Mouse (Mus musculus): ENCODE measurements at regions not wholly inside any gene's neighbourhood (a gene's known extent, or its start where the extent isn't known, plus 50 kb on each side); places are given as distances from the start of the nearest gene placed in this dataset.

GRCm38 (mm10) chr5:101441782-101442181, 223.0 kb downstream of the Nkx6-1 start:
- Histone ChIP-seq H3K27ac (ENCODE audit: control insufficient read depth, insufficient read depth, low read length) (no peak overlapping the region), H3K36me3 (ENCODE audit: control insufficient read depth, insufficient read depth, low read length) (no peaks in the 10 kb centered on the region), H3K4me1 (replicated peaks; ENCODE audit: control insufficient read depth, insufficient read depth, low read length) (no peaks in the 10 kb centered on the region), H3K4me3 (ENCODE audit: control insufficient read depth, insufficient read depth, low read length) (no peak overlapping the region), H3K27me3 (ENCODE audit: control insufficient read depth, insufficient read depth, low read length) (no peaks in the 10 kb centered on the region)
- WGBS = 79% methylated on average over 1 of the region's 1 CpGs
- TF ChIP-seq POLR2A (IDR thresholded peaks at IDR 0.05; ENCODE audit: control insufficient read depth, extremely low read depth, insufficient read depth, low read length, poor library complexity) = no peak
- no peak for TF ChIP-seq CTCF (IDR thresholded peaks at IDR 0.05; ENCODE audit: borderline replicate concordance, control insufficient read depth, extremely low read depth, insufficient read depth, low read length, poor library complexity)
- DNase-seq = no peak

GRCm38 (mm10) chr5:101437666-101438299, 227.0 kb downstream of the Nkx6-1 start:
- WGBS = 90% methylated on average over 14 of the region's 14 CpGs
- Histone ChIP-seq H3K36me3 (ENCODE audit: control insufficient read depth, insufficient read depth, low read length) (no peaks in the 10 kb centered on the region), H3K27me3 (ENCODE audit: control insufficient read depth, insufficient read depth, low read length) (no peaks in the 10 kb centered on the region), H3K4me1 (replicated peaks; ENCODE audit: control insufficient read depth, insufficient read depth, low read length) (no peaks in the 10 kb centered on the region), H3K4me3 (ENCODE audit: control insufficient read depth, insufficient read depth, low read length) (no peak overlapping the region), H3K27ac (ENCODE audit: control insufficient read depth, insufficient read depth, low read length) (no peak overlapping the region)
- no peak for TF ChIP-seq CTCF (IDR thresholded peaks at IDR 0.05; ENCODE audit: borderline replicate concordance, control insufficient read depth, extremely low read depth, insufficient read depth, low read length, poor library complexity)
- TF ChIP-seq POLR2A (IDR thresholded peaks at IDR 0.05; ENCODE audit: control insufficient read depth, extremely low read depth, insufficient read depth, low read length, poor library complexity) = no peak
- no peak for DNase-seq

- Histone ChIP-seq H3K27me3 (ENCODE audit: control insufficient read depth, insufficient read depth, low read length) (no peaks in the 10 kb centered on the region), H3K27ac (ENCODE audit: control insufficient read depth, insufficient read depth, low read length) (no peak overlapping the region), H3K4me3 (ENCODE audit: control insufficient read depth, insufficient read depth, low read length) (no peak overlapping the region), H3K36me3 (ENCODE audit: control insufficient read depth, insufficient read depth, low read length) (no peaks in the 10 kb centered on the region), H3K4me1 (replicated peaks; ENCODE audit: control insufficient read depth, insufficient read depth, low read length) (no peaks in the 10 kb centered on the region)
- WGBS = 51% methylated on average over 13 of the region's 13 CpGs
- TF ChIP-seq CTCF (IDR thresholded peaks at IDR 0.05; ENCODE audit: borderline replicate concordance, control insufficient read depth, extremely low read depth, insufficient read depth, low read length, poor library complexity) = no peak
- no peak for TF ChIP-seq POLR2A (IDR thresholded peaks at IDR 0.05; ENCODE audit: control insufficient read depth, extremely low read depth, insufficient read depth, low read length, poor library complexity)
- no peak for DNase-seq
Measured at GRCm38 (mm10) chr5:101426067-101426771, 238.6 kb downstream of the Nkx6-1 start.

GRCm38 (mm10) chr5:101384316-101384715, 280.5 kb downstream of the Nkx6-1 start:
- H3K27me3 ChIP-seq (ENCODE audit: control insufficient read depth, insufficient read depth, low read length) = no peaks in the 10 kb centered on the region

GRCm38 (mm10) chr5:101381361-101381760, 283.4 kb downstream of the Nkx6-1 start:
- DNase-seq = no peak
- 93% methylated on average over 8 of the region's 8 CpGs for WGBS
- H3K4me1 ChIP-seq (replicated peaks; ENCODE audit: control insufficient read depth, insufficient read depth, low read length) = no peaks in the 10 kb centered on the region
- H3K36me3 ChIP-seq (ENCODE audit: control insufficient read depth, insufficient read depth, low read length) = no peaks in the 10 kb centered on the region
- no peak overlapping the region for H3K4me3 ChIP-seq (ENCODE audit: control insufficient read depth, insufficient read depth, low read length)
- H3K27me3 ChIP-seq (ENCODE audit: control insufficient read depth, insufficient read depth, low read length) = no peaks in the 10 kb centered on the region
- no peak overlapping the region for H3K27ac ChIP-seq (ENCODE audit: control insufficient read depth, insufficient read depth, low read length)
- no peak for TF ChIP-seq POLR2A (IDR thresholded peaks at IDR 0.05; ENCODE audit: control insufficient read depth, extremely low read depth, insufficient read depth, low read length, poor library complexity)
- TF ChIP-seq CTCF (IDR thresholded peaks at IDR 0.05; ENCODE audit: borderline replicate concordance, control insufficient read depth, extremely low read depth, insufficient read depth, low read length, poor library complexity) = no peak

More at GRCm38 (mm10) chr5:101384316-101384715, 280.5 kb downstream of the Nkx6-1 start:
- WGBS = 82% methylated on average over 5 of the region's 5 CpGs
- H3K27ac ChIP-seq (ENCODE audit: control insufficient read depth, insufficient read depth, low read length) = no peak overlapping the region
- H3K36me3 ChIP-seq (ENCODE audit: control insufficient read depth, insufficient read depth, low read length) = no peaks in the 10 kb centered on the region
- no peak overlapping the region for H3K4me3 ChIP-seq (ENCODE audit: control insufficient read depth, insufficient read depth, low read length)
- DNase-seq = no peak
- TF ChIP-seq CTCF (IDR thresholded peaks at IDR 0.05; ENCODE audit: borderline replicate concordance, control insufficient read depth, extremely low read depth, insufficient read depth, low read length, poor library complexity) (no peak), POLR2A (IDR thresholded peaks at IDR 0.05; ENCODE audit: control insufficient read depth, extremely low read depth, insufficient read depth, low read length, poor library complexity) (no peak)
- H3K4me1 ChIP-seq (replicated peaks; ENCODE audit: control insufficient read depth, insufficient read depth, low read length) = no peaks in the 10 kb centered on the region

- no peaks in the 10 kb centered on the region for H3K4me1 ChIP-seq (replicated peaks; ENCODE audit: control insufficient read depth, insufficient read depth, low read length)
- no peak for TF ChIP-seq CTCF (IDR thresholded peaks at IDR 0.05; ENCODE audit: borderline replicate concordance, control insufficient read depth, extremely low read depth, insufficient read depth, low read length, poor library complexity)
- no peak for TF ChIP-seq POLR2A (IDR thresholded peaks at IDR 0.05; ENCODE audit: control insufficient read depth, extremely low read depth, insufficient read depth, low read length, poor library complexity)
- no peak overlapping the region for H3K27ac ChIP-seq (ENCODE audit: control insufficient read depth, insufficient read depth, low read length)
- H3K27me3 ChIP-seq (ENCODE audit: control insufficient read depth, insufficient read depth, low read length) = no peaks in the 10 kb centered on the region
- DNase-seq = no peak
- 89% methylated on average over 6 of the region's 6 CpGs for WGBS
- no peaks in the 10 kb centered on the region for H3K36me3 ChIP-seq (ENCODE audit: control insufficient read depth, insufficient read depth, low read length)
- H3K4me3 ChIP-seq (ENCODE audit: control insufficient read depth, insufficient read depth, low read length) = no peak overlapping the region
Measured at GRCm38 (mm10) chr5:101376657-101377056, 288.1 kb downstream of the Nkx6-1 start.
